Mouse (Mus musculus) hindbrain, embryonic 14.5 days (tissue): Measurements from ENCODE around the gene Cfc1. TPM values are rescaled to one million over a fixed set of nuclear protein-coding genes. Genes with fewer than 3 reads are reported as not detected.

Source experiments
- ATAC-seq: fragments of 200-750 bp; cut with Nextera tagmentation; 2 replicates; pipeline ENCODE4 v1.8.0; 2017; ENCODE audit warnings: moderate number of reproducible peaks, mild to moderate bottlenecking, moderate TSS enrichment, moderate library complexity; ENCODE audit not compliant: low FRiP score
- DNase-seq: peaks from one replicate; pipeline ENCODE4 v3.0.0-alpha.2; 2015; ENCODE audit warnings: low spot score
- H3K27ac ChIP-seq: fragments of 300-500 bp; sonication (generic); 2 replicates; pipeline ENCODE4 v1.5.1; 2014; ENCODE audit warnings: mild to moderate bottlenecking, moderate library complexity
- H3K27me3 ChIP-seq: fragments of 300-500 bp; sonication (generic); 2 replicates; pipeline ENCODE4 v1.6.1; 2014; ENCODE audit warnings: mild to moderate bottlenecking, low read length, mixed read lengths; ENCODE audit not compliant: control insufficient read depth, insufficient read depth
- H3K36me3 ChIP-seq: fragments of 300-500 bp; sonication (generic); replicated peaks from 2 replicates; pipeline ENCODE4 v1.6.1; 2014; ENCODE audit not compliant: control insufficient read depth, insufficient read depth
- H3K4me1 ChIP-seq: fragments of 300-500 bp; sonication (generic); replicated peaks from 2 replicates; pipeline ENCODE4 v1.6.1; 2014; ENCODE audit warnings: antibody characterized with exemption, low read length, mixed read lengths; ENCODE audit not compliant: control insufficient read depth, insufficient read depth
- H3K4me2 ChIP-seq: fragments of 300-500 bp; sonication (generic); replicated peaks from 2 replicates; pipeline ENCODE4 v1.6.1; 2014; ENCODE audit warnings: mild to moderate bottlenecking, moderate library complexity
- H3K4me3 ChIP-seq: fragments of 300-500 bp; sonication (generic); replicated peaks from 2 replicates; pipeline ENCODE4 v1.5.1; 2014; ENCODE audit warnings: mild to moderate bottlenecking, low read length
- H3K9ac ChIP-seq: fragments of 300-500 bp; sonication (generic); 2 replicates; pipeline ENCODE4 v1.6.1; 2014
- H3K9me3 ChIP-seq: fragments of 300-500 bp; sonication (generic); 2 replicates; pipeline ENCODE4 v1.6.1; 2016; ENCODE audit warnings: low read length; ENCODE audit not compliant: control insufficient read depth
- WGBS: fragments of 180-500 bp; shearing (Covaris S2); extraction: QIAGEN DNeasy Blood & Tissue Kit; methylation state at CpG from one replicate; pipeline ENCODE4 v1.1.7; 2014; 5-methylcytosine and 5-hydroxymethylcytosine counted together
- polyA plus RNA-seq: library from polyadenylated mRNA; unstranded; fragments of >200 nt; fragmentation: Nextera tagmentation; extraction: Ambion mirVana; gene quantifications from 2 replicates; pipeline ENCODE4 v1.2.1, GENCODE M21; 2014

The Cfc1 gene
- polyA plus RNA-seq, 1 experiment from 2014 or later = 0.19 TPM

GRCm38 (mm10) chr1:34536291-34536766 is 881 bp downstream of the Cfc1 start:
- Histone ChIP-seq H3K4me3 (peak overlapping the region; percentile 17; the same call in 1 of the 2 replicates), H3K4me1 (peaks cover 12% of the 10 kb centered on the region; the same call in 1 of the 2 replicates), H3K27me3 (peaks cover 32% of the 10 kb centered on the region), H3K36me3 (no peaks in the 10 kb centered on the region), H3K9ac (no peak overlapping the region), H3K4me2 (peak overlapping the region; percentile 47), H3K27ac (no peak overlapping the region), H3K9me3 (no peaks in the 10 kb centered on the region)
- 3% methylated on average over 14 of the region's 14 CpGs for WGBS
- no peak for DNase-seq
- no peak for ATAC-seq

- no peaks in the 10 kb centered on the region for H3K36me3 ChIP-seq
- peaks cover 12% of the 10 kb centered on the region; the same call in 1 of the 2 replicates for H3K4me1 ChIP-seq
- peak overlapping the region; percentile 47 for H3K4me2 ChIP-seq
- no peak overlapping the region for H3K27ac ChIP-seq
- no peaks in the 10 kb centered on the region for H3K9me3 ChIP-seq
- peaks cover 32% of the 10 kb centered on the region for H3K27me3 ChIP-seq
- H3K4me3 ChIP-seq = peak overlapping the region; percentile 17
- ATAC-seq = no peak
- DNase-seq = no peak
- 5% methylated on average over 16 of the region's 16 CpGs for WGBS
- H3K9ac ChIP-seq = no peak overlapping the region
Observed at GRCm38 (mm10) chr1:34536767-34537485, 1.5 kb downstream of the Cfc1 start.

- Histone ChIP-seq H3K9ac (no peak overlapping the region), H3K4me2 (no peak overlapping the region), H3K36me3 (no peaks in the 10 kb centered on the region), H3K4me3 (no peak overlapping the region), H3K4me1 (no peaks in the 10 kb centered on the region), H3K9me3 (no peaks in the 10 kb centered on the region), H3K27me3 (no peaks in the 10 kb centered on the region), H3K27ac (no peak overlapping the region)
- WGBS = 89% methylated on average over 1 of the region's 1 CpGs
- ATAC-seq (no peak), DNase-seq (no peak)
Observed at GRCm38 (mm10) chr1:34547074-34547473, 11.6 kb downstream of the Cfc1 start.

GRCm38 (mm10) chr1:34553690-34554089 is 18.2 kb downstream of the Cfc1 start:
- no peak overlapping the region for H3K27ac ChIP-seq
- no peaks in the 10 kb centered on the region for H3K9me3 ChIP-seq
- no peak overlapping the region for H3K4me3 ChIP-seq
- H3K4me2 ChIP-seq = no peak overlapping the region
- H3K27me3 ChIP-seq = no peaks in the 10 kb centered on the region
- no peak overlapping the region for H3K9ac ChIP-seq
- no peak for DNase-seq
- no peaks in the 10 kb centered on the region for H3K36me3 ChIP-seq
- H3K4me1 ChIP-seq = no peaks in the 10 kb centered on the region
- no peak for ATAC-seq
- WGBS = 83% methylated on average over 1 of the region's 1 CpGs

- Histone ChIP-seq H3K9me3 (no peaks in the 10 kb centered on the region), H3K27ac (no peak overlapping the region), H3K4me2 (no peak overlapping the region), H3K36me3 (no peaks in the 10 kb centered on the region), H3K4me1 (no peaks in the 10 kb centered on the region), H3K27me3 (no peaks in the 10 kb centered on the region), H3K4me3 (no peak overlapping the region), H3K9ac (no peak overlapping the region)
- ATAC-seq (no peak), DNase-seq (no peak)
- WGBS = 89% methylated on average over 7 of the region's 7 CpGs
Observed at GRCm38 (mm10) chr1:34554275-34554674, 18.8 kb downstream of the Cfc1 start.

GRCm38 (mm10) chr1:34560843-34561242 is 25.4 kb downstream of the Cfc1 start, which contains the start of gene Prss40:
Prss40 (minus strand) TSS chr1:34560943.
- no peak within 1 kb of the TSS for H3K4me3 ChIP-seq
- H3K36me3 ChIP-seq = no peaks in the 10 kb centered on the region
- 88% methylated on average over 15 of the region's 15 CpGs for WGBS
- no peak within 1 kb of the TSS for H3K27ac ChIP-seq
- DNase-seq = no peak
- no peaks in the 10 kb centered on the region for H3K27me3 ChIP-seq
- H3K4me1 ChIP-seq = no peaks in the 10 kb centered on the region
- H3K9me3 ChIP-seq = no peaks in the 10 kb centered on the region
- H3K4me2 ChIP-seq = no peak within 1 kb of the TSS
- no peak for ATAC-seq
- no peak within 1 kb of the TSS for H3K9ac ChIP-seq

GRCm38 (mm10) chr1:34564383-34565045 is 29.1 kb downstream of the Cfc1 start:
- no peaks in the 10 kb centered on the region for H3K9me3 ChIP-seq
- no peaks in the 10 kb centered on the region for H3K4me1 ChIP-seq
- no peak overlapping the region for H3K27ac ChIP-seq
- ATAC-seq (no peak), DNase-seq (no peak)
- 89% methylated on average over 8 of the region's 8 CpGs for WGBS
- H3K27me3 ChIP-seq = no peaks in the 10 kb centered on the region
- H3K4me2 ChIP-seq = no peak overlapping the region
- H3K9ac ChIP-seq = no peak overlapping the region
- H3K36me3 ChIP-seq = no peaks in the 10 kb centered on the region
- H3K4me3 ChIP-seq = no peak overlapping the region

GRCm38 (mm10) chr1:34568120-34568519 is 32.7 kb downstream of the Cfc1 start:
- Histone ChIP-seq H3K9me3 (no peaks in the 10 kb centered on the region), H3K27me3 (no peaks in the 10 kb centered on the region), H3K4me2 (no peak overlapping the region), H3K9ac (no peak overlapping the region), H3K36me3 (no peaks in the 10 kb centered on the region), H3K4me3 (no peak overlapping the region), H3K4me1 (no peaks in the 10 kb centered on the region), H3K27ac (no peak overlapping the region)
- DNase-seq (no peak), ATAC-seq (no peak)
- 93% methylated on average over 2 of the region's 2 CpGs for WGBS

- no peaks in the 10 kb centered on the region for H3K36me3 ChIP-seq
- ATAC-seq (no peak), DNase-seq (no peak)
- H3K9me3 ChIP-seq = no peaks in the 10 kb centered on the region
- H3K4me3 ChIP-seq = no peak overlapping the region
- H3K4me2 ChIP-seq = no peak overlapping the region
- H3K9ac ChIP-seq = no peak overlapping the region
- H3K4me1 ChIP-seq = no peaks in the 10 kb centered on the region
- no peaks in the 10 kb centered on the region for H3K27me3 ChIP-seq
- no peak overlapping the region for H3K27ac ChIP-seq
- WGBS = 90% methylated on average over 2 of the region's 2 CpGs
Observed at GRCm38 (mm10) chr1:34569876-34570275, 34.4 kb downstream of the Cfc1 start.
